Mouse (Mus musculus) layer of hippocampus, adult 9-10 months (tissue): ENCODE measurements at regions not wholly inside any gene's neighbourhood (a gene's known extent, or its start where the extent isn't known, plus 50 kb on each side); places are given as distances from the start of the nearest gene placed in this dataset.

Source experiments
- DNase-seq: peaks from one replicate; pipeline ENCODE4 v3.0.0; 2022; ENCODE audit warnings: low spot score

DNA sequence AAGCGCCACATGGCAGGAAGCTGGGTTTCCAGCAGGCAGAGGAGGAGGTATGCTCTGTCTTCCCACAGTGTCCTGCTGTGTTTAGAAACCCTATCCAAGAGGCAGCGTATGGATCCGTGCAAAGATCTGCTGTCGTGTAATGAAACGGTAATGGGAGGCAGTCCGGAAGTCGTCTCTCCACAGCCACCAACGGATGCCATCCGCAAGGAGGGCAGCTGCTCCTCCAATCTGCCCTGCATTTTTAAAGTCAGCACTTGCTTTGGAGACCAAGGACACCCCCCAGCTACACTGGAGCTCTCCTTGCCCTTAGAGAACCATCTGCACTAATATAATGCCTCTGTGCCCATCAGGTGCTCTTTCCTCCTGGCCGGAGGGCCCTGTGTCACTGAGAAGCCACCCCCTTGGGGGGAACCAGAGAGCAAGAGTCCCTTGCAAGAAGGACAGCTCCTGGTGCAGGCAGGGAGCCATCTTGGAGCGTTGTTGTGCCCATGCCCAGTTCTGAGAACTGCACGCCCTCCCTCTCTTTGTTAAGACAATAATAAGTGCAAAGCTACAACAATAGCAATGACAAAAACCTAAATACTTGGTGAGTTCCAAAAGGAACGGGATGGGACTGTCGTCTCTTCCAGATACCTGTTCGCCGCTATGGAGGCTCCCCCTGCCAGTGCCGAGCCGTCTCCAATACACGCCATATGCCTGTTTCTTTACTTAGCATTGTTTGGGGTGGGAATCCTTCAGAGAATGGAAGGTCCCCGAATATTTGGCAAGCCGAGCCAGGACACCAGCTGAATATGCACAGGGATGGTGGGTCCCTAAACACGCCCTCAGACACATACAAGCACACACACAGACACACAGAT is 384.4 kb downstream of the Zfp536 start:
- DNase-seq = no peak

DNA sequence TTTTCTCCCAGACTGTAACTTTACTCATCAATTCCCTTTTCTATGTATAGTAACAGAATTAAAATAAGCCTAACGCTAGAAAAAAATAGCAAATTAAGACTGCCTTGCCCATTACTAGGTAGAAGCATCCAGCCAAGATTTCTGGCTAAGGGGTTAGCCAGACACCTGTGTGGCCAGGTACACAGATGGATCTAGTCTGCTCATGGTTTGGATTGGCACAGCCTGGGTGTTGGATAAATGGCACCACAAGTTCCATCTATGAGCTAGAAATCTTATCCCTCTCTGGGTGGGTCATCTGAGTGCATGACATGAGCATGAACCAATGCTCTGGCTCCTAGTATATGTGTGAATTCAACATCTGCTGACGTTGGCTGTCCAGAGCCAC is 383.7 kb downstream of the Zfp536 start:
- no peak for DNase-seq

DNA sequence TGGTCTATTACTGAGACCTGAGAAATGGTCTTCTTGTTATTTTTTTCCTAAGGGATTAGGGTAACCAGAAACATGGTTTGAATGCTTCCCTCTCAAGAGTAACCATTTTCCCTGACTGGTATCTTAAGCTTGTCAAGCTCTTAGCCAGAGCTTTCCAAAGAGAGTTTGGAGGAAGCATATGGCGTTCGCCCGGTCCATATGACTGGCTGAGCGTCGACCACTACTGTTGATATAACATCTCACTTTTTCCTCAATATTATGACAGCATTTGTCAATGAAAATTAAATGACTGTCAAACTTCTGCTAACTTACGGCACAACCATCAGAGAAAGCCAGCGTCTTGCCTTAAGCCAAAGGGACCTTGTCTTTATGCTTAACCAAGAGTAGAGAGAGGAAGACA is 383.2 kb downstream of the Zfp536 start:
- DNase-seq = no peak

DNA sequence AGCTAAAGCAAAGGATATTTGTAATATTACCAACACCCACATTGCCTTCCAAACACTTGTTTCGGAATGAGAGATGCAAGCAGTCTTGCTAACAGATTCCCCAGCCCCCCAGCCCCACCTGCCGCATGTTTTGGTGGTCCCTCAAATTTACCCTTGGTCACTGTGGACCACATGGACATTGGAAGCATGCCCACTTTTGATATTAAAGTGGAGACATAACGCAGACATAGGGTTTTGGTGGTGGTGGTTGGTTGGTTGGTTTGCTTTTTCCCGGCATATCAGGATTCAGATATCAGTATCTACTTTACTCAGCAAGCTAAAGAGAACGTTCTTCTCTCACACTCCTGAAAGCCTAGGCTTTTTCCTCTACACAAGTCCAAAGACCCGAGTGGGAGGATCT is 381.3 kb downstream of the Zfp536 start:
- no peak for DNase-seq

DNA sequence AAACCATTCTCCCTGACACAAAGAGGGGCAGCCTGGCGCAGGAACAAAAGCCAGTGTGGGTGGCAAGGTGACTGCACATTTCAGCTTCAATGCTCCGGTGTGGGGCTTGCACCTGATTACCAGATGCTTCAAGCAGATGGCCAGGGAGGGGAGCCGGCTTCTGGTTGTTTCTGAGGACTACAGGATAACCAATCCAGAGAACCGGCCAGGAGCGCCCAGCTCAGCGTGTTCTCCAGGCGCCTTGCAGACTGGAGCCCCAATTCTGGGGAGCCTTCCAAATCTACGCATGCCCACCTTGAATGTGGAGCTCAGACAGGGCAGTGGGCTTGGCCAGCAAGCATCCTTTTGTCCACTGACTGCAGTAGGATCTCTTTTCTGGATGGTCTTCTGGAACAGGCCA is 380.8 kb downstream of the Zfp536 start:
- DNase-seq = no peak

DNA sequence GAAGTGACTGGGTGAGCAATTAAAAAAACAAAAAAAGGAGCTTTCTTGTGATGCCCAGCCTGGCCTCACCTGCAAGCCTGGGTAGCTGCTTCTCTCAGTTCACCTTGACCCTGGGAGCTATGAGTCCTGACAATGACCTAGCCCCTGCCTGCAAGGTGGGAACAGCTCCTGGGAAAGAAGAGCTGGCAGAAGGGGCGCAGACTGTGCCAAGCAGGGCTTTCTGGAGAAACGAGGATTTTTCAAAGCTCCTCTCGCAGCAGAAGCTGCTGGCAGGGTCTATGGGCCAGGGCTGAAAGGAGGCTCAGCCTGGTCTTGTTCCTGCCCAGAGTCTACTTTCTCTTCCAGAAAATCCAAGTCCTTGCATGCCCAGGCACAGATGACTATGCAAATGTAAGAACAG is 380.4 kb downstream of the Zfp536 start:
- DNase-seq = no peak

DNA sequence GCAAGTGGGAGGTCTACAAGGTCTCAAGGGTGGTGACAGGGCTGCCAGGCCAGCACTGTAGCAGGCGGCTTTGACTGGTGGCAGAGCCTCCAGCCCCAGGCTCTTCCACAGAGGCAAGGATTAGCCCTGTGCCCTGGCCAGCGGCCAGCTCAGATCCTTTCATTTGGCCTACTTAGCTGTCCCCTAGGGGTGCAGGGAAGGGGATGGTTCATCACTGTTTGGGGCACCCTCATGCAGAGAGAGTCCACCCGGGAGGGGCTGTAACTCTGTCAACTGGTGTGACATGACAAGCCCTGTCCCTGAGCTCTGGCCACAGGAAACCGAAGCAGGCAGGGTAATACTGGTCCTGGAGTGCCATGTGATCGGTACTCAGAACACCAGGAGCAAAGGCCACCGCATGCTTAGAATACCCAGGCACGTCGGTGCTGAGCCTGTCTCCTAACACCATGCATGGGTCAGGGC is 378.4 kb downstream of the Zfp536 start:
- no peak for DNase-seq

DNA sequence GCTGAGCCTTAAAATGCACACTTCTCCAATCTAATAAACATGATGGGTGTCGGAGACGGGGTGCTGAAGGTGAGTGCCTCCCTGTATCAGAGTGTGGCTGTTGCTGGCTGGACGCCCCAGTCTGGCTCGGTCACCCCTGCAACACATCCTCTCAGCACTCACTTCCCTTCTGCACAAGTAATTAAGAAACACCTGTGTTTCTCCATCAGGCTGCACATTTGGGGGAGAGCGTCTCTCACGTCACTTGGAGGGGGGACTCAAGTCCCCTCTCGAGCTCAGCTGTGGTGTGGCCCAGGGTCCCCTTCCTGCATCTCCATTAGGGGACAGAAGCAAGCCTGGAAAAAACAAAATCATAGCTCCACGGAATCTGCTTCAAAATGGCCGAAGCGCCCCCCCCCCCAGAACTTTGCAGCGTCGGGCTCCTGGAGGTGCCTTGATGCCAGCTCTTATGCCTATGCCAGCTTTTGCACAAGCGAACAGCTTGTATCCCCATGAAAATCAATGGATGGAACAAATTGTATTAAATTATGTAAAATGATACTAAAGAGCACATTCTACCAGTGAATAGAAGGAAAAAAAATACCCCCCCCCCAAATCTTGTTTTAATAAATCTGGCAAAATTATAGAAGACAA is 377.4 kb downstream of the Zfp536 start:
- DNase-seq = no peak

DNA sequence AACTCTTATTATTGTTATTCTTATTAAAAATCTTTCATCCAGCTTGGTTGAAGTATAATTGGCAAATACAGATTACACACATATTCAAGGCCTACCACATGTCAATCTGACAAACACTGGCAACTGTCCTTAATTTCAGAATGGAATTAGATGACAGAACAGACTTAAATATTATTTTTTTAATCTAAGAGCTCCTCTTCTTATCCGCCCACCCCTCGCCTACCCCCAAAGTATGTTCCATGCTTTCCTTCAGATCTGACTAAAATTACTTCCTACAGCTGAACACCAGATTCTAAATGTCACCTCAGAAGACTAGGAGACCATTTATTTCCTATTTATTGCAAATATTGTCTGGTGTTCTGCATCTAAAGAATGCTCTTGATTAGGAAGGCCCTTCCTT is 370.0 kb downstream of the Zfp536 start:
- DNase-seq = no peak

DNA sequence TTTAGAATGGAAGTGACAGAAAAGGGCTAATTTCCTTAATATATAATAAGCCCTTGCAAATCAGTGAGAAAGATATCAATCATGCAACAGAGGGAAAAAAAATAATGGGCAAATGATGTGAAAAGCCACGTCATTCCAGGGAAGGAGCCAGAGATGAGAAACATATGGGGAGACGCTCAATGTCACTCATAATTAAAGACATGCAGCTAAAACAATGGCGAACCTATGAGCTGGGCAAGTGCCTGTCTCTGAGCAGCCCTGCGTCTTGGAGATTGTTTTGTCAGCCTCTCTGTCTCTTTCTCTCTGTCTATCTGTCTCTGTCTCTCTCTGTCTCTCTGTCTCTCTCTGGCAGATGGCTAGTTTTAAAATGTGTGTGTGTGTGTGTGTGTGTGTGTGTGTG is 360.1 kb downstream of the Zfp536 start:
- no peak for DNase-seq

DNA sequence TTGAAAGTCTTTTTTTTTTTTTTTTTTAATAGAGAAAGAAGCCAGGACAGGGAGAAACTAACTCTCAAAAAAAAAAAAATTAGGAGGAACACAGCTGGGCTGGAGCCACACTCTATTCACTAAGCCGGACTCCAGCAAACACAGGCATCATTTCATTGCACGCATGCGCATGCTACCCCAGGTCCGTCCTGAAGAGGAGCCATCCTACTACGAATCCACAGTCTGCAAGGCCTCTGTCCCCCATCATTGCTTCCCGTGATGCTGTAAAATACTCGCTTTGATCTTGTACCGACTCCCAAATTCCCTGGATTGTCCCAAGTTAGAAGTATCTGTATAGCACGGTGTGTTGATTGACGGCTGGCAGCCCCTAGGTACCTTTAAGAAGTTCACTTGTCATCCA is 351.7 kb downstream of the Zfp536 start:
- no peak for DNase-seq
